Mouse (Mus musculus) forebrain, embryonic 11.5 days (tissue): ENCODE measurements at regions not wholly inside any gene's neighbourhood (a gene's known extent, or its start where the extent isn't known, plus 50 kb on each side); places are given as distances from the start of the nearest gene placed in this dataset.

Experiments
- ATAC-seq: fragments of 200-750 bp; cut with Nextera tagmentation; replicated peaks from 2 replicates; pipeline ENCODE4 v1.8.0; 2017; ENCODE audit warnings: moderate TSS enrichment; ENCODE audit not compliant: low FRiP score
- DNase-seq: peaks from one replicate; pipeline ENCODE4 v3.0.0-alpha.2; 2017; ENCODE audit warnings: low spot score
- H3K27ac ChIP-seq: fragments of 300-500 bp; sonication (generic); 2 replicates; pipeline ENCODE4 v1.5.1; 2014; ENCODE audit warnings: low read depth, low read length
- H3K27me3 ChIP-seq: fragments of 300-500 bp; sonication (generic); 2 replicates; pipeline ENCODE4 v1.6.1; 2014; ENCODE audit warnings: mild to moderate bottlenecking, low read length, mixed read lengths; ENCODE audit not compliant: control insufficient read depth, insufficient read depth
- H3K36me3 ChIP-seq: fragments of 300-500 bp; sonication (generic); 2 replicates; pipeline ENCODE4 v1.6.1; 2014; ENCODE audit warnings: mild to moderate bottlenecking, low read length, moderate library complexity, mixed read lengths; ENCODE audit not compliant: control insufficient read depth, insufficient read depth
- H3K4me1 ChIP-seq: fragments of 300-500 bp; sonication (generic); replicated peaks from 2 replicates; pipeline ENCODE4 v1.6.1; 2014; ENCODE audit warnings: low read length, mixed read lengths; ENCODE audit not compliant: control insufficient read depth, insufficient read depth
- H3K4me2 ChIP-seq: fragments of 300-500 bp; sonication (generic); 2 replicates; pipeline ENCODE4 v1.6.1; 2014; ENCODE audit warnings: low read depth, mild to moderate bottlenecking, low read length, moderate library complexity, mixed read lengths; ENCODE audit not compliant: severe bottlenecking
- H3K4me3 ChIP-seq: fragments of 300-500 bp; sonication (generic); 2 replicates; pipeline ENCODE4 v1.5.1; 2014; ENCODE audit warnings: low read depth, low read length
- H3K9ac ChIP-seq: fragments of 300-500 bp; sonication (generic); 2 replicates; pipeline ENCODE4 v1.6.1; 2014; ENCODE audit warnings: low read length
- H3K9me3 ChIP-seq: fragments of 300-500 bp; sonication (generic); 2 replicates; pipeline ENCODE4 v1.6.1; 2016; ENCODE audit warnings: low read length, mixed read lengths; ENCODE audit not compliant: control insufficient read depth
- WGBS: fragments of 180-500 bp; shearing (Covaris S2); extraction: QIAGEN DNeasy Blood & Tissue Kit; methylation state at CpG from one replicate; pipeline ENCODE4 v1.1.7; 2014; 5-methylcytosine and 5-hydroxymethylcytosine counted together

GRCm38 (mm10) chr3:38647737-38648330 lies 163.2 kb upstream of the Ankrd50 start:
- WGBS = 89% methylated on average over 7 of the region's 7 CpGs
- no peaks in the 10 kb centered on the region for H3K9me3 ChIP-seq
- ATAC-seq = no peak

GRCm38 (mm10) chr3:38641733-38642132 lies 157.1 kb upstream of the Ankrd50 start:
- Histone ChIP-seq H3K27ac (no peak overlapping the region), H3K4me2 (no peak overlapping the region), H3K4me1 (no peaks in the 10 kb centered on the region), H3K27me3 (no peaks in the 10 kb centered on the region), H3K4me3 (no peak overlapping the region), H3K9ac (no peak overlapping the region), H3K36me3 (no peaks in the 10 kb centered on the region), H3K9me3 (no peaks in the 10 kb centered on the region)
- ATAC-seq (no peak), DNase-seq (no peak)
- WGBS = 92% methylated on average over 1 of the region's 1 CpGs

More at GRCm38 (mm10) chr3:38647737-38648330, 163.2 kb upstream of the Ankrd50 start:
- Histone ChIP-seq H3K9ac (no peak overlapping the region), H3K27me3 (no peaks in the 10 kb centered on the region), H3K36me3 (no peaks in the 10 kb centered on the region), H3K27ac (no peak overlapping the region), H3K4me3 (no peak overlapping the region), H3K4me2 (no peak overlapping the region), H3K4me1 (no peaks in the 10 kb centered on the region)
- no peak for DNase-seq

DNA sequence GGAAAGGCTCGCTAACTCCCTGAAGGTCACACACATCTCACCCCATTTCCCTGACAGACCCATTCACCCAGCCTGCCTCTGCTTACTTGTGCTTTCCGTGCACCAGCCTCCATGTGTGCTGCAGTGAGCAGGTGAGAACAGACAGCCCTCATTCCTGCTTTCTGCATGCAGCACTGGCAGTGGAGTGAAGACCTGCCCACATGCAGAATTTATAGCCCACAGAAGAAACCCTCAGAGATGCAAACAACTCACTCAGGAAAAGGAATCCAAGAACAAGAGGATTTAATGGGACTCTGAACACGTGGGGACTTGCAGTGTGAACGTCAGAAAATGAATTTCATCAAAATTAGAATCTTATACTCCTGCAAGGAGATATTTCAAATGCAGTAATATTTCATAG lies 152.2 kb upstream of the Ankrd50 start:
- ATAC-seq = no peak

GRCm38 (mm10) chr3:38633347-38633746 lies 148.7 kb upstream of the Ankrd50 start:
- ATAC-seq = no peak
- Histone ChIP-seq H3K27me3 (no peaks in the 10 kb centered on the region), H3K27ac (no peak overlapping the region), H3K4me3 (no peak overlapping the region), H3K9me3 (no peaks in the 10 kb centered on the region), H3K4me2 (no peak overlapping the region), H3K36me3 (no peaks in the 10 kb centered on the region), H3K4me1 (no peaks in the 10 kb centered on the region), H3K9ac (no peak overlapping the region)
- no peak for DNase-seq
- 76% methylated on average over 7 of the region's 7 CpGs for WGBS

More for the DNA sequence above, 152.2 kb upstream of the Ankrd50 start:
- Histone ChIP-seq H3K36me3 (no peaks in the 10 kb centered on the region), H3K9me3 (no peaks in the 10 kb centered on the region), H3K4me3 (no peak overlapping the region), H3K27ac (no peak overlapping the region), H3K9ac (no peak overlapping the region), H3K27me3 (no peaks in the 10 kb centered on the region), H3K4me1 (no peaks in the 10 kb centered on the region), H3K4me2 (no peak overlapping the region)
- 79% methylated on average over 4 of the region's 4 CpGs for WGBS
- DNase-seq = no peak

DNA sequence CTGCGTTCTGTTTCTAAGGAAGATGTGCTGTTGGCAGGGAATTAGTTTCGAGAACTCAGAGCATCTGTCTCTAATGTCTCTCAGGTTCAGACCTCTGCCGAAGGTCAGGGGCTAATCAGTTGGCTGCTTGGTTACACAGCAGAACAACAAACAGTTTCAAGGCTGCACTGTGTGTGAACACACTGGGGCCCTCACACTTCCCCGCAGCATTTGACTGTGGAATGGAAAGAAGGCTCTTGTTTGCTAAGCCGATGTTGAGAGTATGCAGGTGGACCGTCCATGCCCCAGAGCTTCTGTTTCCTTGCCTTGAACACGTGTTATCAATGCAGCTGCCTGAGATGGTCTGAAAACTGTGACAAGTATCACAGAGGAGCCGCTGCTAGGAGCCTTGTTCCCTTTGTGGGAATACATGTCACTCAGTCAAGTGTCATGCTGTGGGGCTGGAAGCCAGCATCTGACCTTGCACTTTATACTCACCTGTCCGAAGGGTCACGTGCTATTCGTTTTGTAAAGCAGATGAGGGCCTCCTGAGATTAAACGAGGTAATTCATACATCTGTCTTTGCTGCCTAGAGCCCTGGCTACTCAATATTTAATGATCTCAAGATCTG lies 141.0 kb upstream of the Ankrd50 start:
- H3K9ac ChIP-seq = no peak overlapping the region
- no peaks in the 10 kb centered on the region for H3K4me1 ChIP-seq
- no peaks in the 10 kb centered on the region for H3K27me3 ChIP-seq
- no peaks in the 10 kb centered on the region for H3K36me3 ChIP-seq
- H3K4me3 ChIP-seq = no peak overlapping the region
- DNase-seq = no peak
- ATAC-seq = no peak
- no peaks in the 10 kb centered on the region for H3K9me3 ChIP-seq
- H3K27ac ChIP-seq = no peak overlapping the region
- no peak overlapping the region for H3K4me2 ChIP-seq
- 75% methylated on average over 12 of the region's 12 CpGs for WGBS

GRCm38 (mm10) chr3:38617989-38618388 lies 133.3 kb upstream of the Ankrd50 start:
- H3K4me3 ChIP-seq = no peak overlapping the region
- DNase-seq (no peak), ATAC-seq (no peak)
- 70% methylated on average over 3 of the region's 3 CpGs for WGBS
- H3K36me3 ChIP-seq = no peaks in the 10 kb centered on the region
- H3K9ac ChIP-seq = no peak overlapping the region
- H3K4me1 ChIP-seq = no peaks in the 10 kb centered on the region
- no peak overlapping the region for H3K4me2 ChIP-seq
- no peak overlapping the region for H3K27ac ChIP-seq
- no peaks in the 10 kb centered on the region for H3K9me3 ChIP-seq
- no peaks in the 10 kb centered on the region for H3K27me3 ChIP-seq

DNA sequence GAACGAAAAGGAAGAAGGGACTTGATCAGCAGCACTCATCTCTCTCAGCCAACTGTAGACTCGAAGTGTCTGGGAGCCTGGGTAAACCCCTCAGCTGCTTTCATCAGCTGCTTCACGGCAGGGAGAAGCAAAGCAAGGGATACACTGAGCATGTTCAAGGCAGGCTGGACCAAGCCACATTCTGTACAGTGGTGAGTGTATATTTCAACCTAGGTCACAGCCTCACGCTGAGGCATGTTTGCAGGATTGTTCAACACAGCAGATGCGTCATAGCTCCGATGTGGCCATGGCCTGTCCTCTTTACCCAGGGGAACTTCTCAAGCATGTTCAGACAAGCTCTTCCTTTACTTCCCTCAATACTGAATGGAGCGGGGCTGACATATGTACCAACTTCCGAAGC lies 132.6 kb upstream of the Ankrd50 start:
- no peak overlapping the region for H3K4me2 ChIP-seq
- no peak overlapping the region for H3K4me3 ChIP-seq
- H3K27ac ChIP-seq = no peak overlapping the region
- H3K4me1 ChIP-seq = no peaks in the 10 kb centered on the region
- H3K9me3 ChIP-seq = no peaks in the 10 kb centered on the region
- DNase-seq (no peak), ATAC-seq (no peak)
- no peaks in the 10 kb centered on the region for H3K36me3 ChIP-seq
- WGBS = 86% methylated on average over 8 of the region's 8 CpGs
- H3K9ac ChIP-seq = no peak overlapping the region
- no peaks in the 10 kb centered on the region for H3K27me3 ChIP-seq

DNA sequence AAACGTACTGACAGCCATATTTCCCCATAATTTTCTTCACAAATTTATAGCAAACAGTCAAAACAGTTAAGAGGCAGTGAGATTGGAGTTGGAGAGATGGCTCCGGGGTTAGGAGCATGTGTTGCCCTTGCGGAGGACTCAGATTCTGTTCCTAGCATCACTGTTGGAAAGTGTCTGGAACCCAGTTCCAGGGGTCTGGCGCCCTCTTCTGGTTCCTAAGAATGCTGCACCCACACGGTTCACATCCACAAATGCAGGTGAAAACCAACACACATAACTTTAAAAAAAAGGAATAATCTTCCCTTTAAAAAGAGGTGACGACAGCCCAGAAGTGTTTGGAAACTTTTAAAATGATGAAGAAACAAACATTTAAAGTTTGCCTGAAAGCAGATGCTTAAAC lies 129.1 kb upstream of the Ankrd50 start:
- no peaks in the 10 kb centered on the region for H3K9me3 ChIP-seq

GRCm38 (mm10) chr3:38591531-38591930 lies 106.9 kb upstream of the Ankrd50 start:
- ATAC-seq = no peak
- no peaks in the 10 kb centered on the region for H3K9me3 ChIP-seq
- 91% methylated on average over 1 of the region's 1 CpGs for WGBS

More for the DNA sequence above, 129.1 kb upstream of the Ankrd50 start:
- H3K4me2 ChIP-seq = no peak overlapping the region
- ATAC-seq (no peak), DNase-seq (no peak)
- no peaks in the 10 kb centered on the region for H3K4me1 ChIP-seq
- WGBS = 79% methylated on average over 6 of the region's 6 CpGs
- H3K27ac ChIP-seq = no peak overlapping the region
- no peaks in the 10 kb centered on the region for H3K36me3 ChIP-seq
- no peaks in the 10 kb centered on the region for H3K27me3 ChIP-seq
- no peak overlapping the region for H3K9ac ChIP-seq
- H3K4me3 ChIP-seq = no peak overlapping the region

More at GRCm38 (mm10) chr3:38591531-38591930, 106.9 kb upstream of the Ankrd50 start:
- no peak for DNase-seq
- H3K27me3 ChIP-seq = no peaks in the 10 kb centered on the region
- no peaks in the 10 kb centered on the region for H3K36me3 ChIP-seq
- no peak overlapping the region for H3K4me3 ChIP-seq
- H3K9ac ChIP-seq = no peak overlapping the region
- H3K4me1 ChIP-seq = no peaks in the 10 kb centered on the region
- H3K27ac ChIP-seq = no peak overlapping the region
- H3K4me2 ChIP-seq = no peak overlapping the region
